Mouse (Mus musculus): Measurements from ENCODE around the gene Trim9. TPM values are rescaled to one million over a fixed set of nuclear protein-coding genes. Genes with fewer than 3 reads are reported as not detected.

Gene Trim9
- polyA plus RNA-seq, 1 experiment from 2014 or later, result 1.1 TPM

DNA sequence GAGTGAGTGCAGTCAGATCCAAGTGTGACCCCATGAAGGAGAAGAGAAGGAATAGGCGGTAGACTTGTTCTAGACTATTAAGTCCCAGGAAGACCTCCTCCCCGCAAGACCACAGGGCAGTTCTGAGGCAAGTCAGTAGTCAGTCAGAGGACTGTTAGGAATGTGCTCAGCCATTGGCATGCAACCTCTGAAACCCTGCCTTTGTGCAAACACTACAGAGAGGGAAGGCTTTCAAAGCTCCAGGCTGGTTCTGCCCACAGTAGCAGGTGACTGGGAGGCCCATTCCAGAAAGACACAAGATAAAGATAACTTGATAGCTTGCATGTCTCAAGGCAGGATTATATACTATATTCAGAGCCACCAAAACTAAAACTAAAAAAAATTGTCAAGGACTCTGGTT lies 116.1 kb downstream of the Trim9 start, which contains the start of gene Pygl:
Gene Pygl (minus strand): TSS at position 195 of the 400 bp plus-strand sequence.
- H3K27me3 ChIP-seq (ENCODE audit: control insufficient read depth, insufficient read depth, low read length), result no peaks in the 10 kb centered on the region
- H3K4me1 ChIP-seq (ENCODE audit: control insufficient read depth, insufficient read depth, low read length), result peaks cover 12% of the 10 kb centered on the region
- H3K4me2 ChIP-seq (ENCODE audit: low read depth, low read length), result no peak within 1 kb of the TSS
- no peaks in the 10 kb centered on the region for H3K9me3 ChIP-seq (replicated peaks; ENCODE audit: control insufficient read depth, low read length)
- H3K36me3 ChIP-seq (ENCODE audit: control insufficient read depth, insufficient read depth, low read length), result no peaks in the 10 kb centered on the region
- no peak for ATAC-seq (ENCODE audit: insufficient read depth, low FRiP score)
- no peak within 1 kb of the TSS for H3K4me3 ChIP-seq (replicated peaks; ENCODE audit: low read length)
- no peak within 1 kb of the TSS for H3K27ac ChIP-seq (ENCODE audit: low read length)
- H3K9ac ChIP-seq (ENCODE audit: low read length), result no peak within 1 kb of the TSS
- WGBS, result 65% methylated on average over 2 of the region's 2 CpGs

GRCm38 (mm10) chr12:70228155-70228554 lies 119.3 kb downstream of the Trim9 start:
- WGBS, result 64% methylated on average over 11 of the region's 11 CpGs

GRCm38 (mm10) chr12:70227121-70227932 lies 120.1 kb downstream of the Trim9 start:
- Histone ChIP-seq H3K27me3 (ENCODE audit: control insufficient read depth, insufficient read depth, low read length) (no peaks in the 10 kb centered on the region), H3K9ac (ENCODE audit: low read length) (peak overlapping the region; percentile 81), H3K4me2 (ENCODE audit: low read depth, low read length) (peak overlapping the region; percentile 96), H3K9me3 (replicated peaks; ENCODE audit: control insufficient read depth, low read length) (no peaks in the 10 kb centered on the region), H3K27ac (ENCODE audit: low read length) (peak overlapping the region; percentile 74), H3K4me1 (ENCODE audit: control insufficient read depth, insufficient read depth, low read length) (peaks cover 20% of the 10 kb centered on the region), H3K36me3 (ENCODE audit: control insufficient read depth, insufficient read depth, low read length) (no peaks in the 10 kb centered on the region), H3K4me3 (replicated peaks; ENCODE audit: low read length) (peak overlapping the region; percentile 69)
- peak; percentile 97 for ATAC-seq (ENCODE audit: insufficient read depth, low FRiP score)
- WGBS, result under 1% methylated on average over 52 of the region's 52 CpGs

More at GRCm38 (mm10) chr12:70228155-70228554, 119.3 kb downstream of the Trim9 start:
- H3K4me2 ChIP-seq (ENCODE audit: low read depth, low read length), result peak overlapping the region; percentile 96
- H3K27me3 ChIP-seq (ENCODE audit: control insufficient read depth, insufficient read depth, low read length), result no peaks in the 10 kb centered on the region
- H3K9me3 ChIP-seq (replicated peaks; ENCODE audit: control insufficient read depth, low read length), result no peaks in the 10 kb centered on the region
- H3K36me3 ChIP-seq (ENCODE audit: control insufficient read depth, insufficient read depth, low read length), result no peaks in the 10 kb centered on the region
- H3K4me1 ChIP-seq (ENCODE audit: control insufficient read depth, insufficient read depth, low read length), result peaks cover 20% of the 10 kb centered on the region
- peak overlapping the region; percentile 69 for H3K27ac ChIP-seq (ENCODE audit: low read length)
- H3K4me3 ChIP-seq (replicated peaks; ENCODE audit: low read length), result peak overlapping the region; percentile 69
- H3K9ac ChIP-seq (ENCODE audit: low read length), result peak overlapping the region; percentile 81; the same call in 1 of the 2 replicates
- ATAC-seq (ENCODE audit: insufficient read depth, low FRiP score), result no peak

GRCm38 (mm10) chr12:70226655-70227054 lies 120.8 kb downstream of the Trim9 start:
- H3K4me1 ChIP-seq (ENCODE audit: control insufficient read depth, insufficient read depth, low read length), result peaks cover 20% of the 10 kb centered on the region
- peak overlapping the region; percentile 81 for H3K9ac ChIP-seq (ENCODE audit: low read length)
- ATAC-seq (ENCODE audit: insufficient read depth, low FRiP score), result no peak
- 0 out of 2 replicates have a peak, but pooled peaks cover 2% of the 10 kb centered on the region for H3K36me3 ChIP-seq (ENCODE audit: control insufficient read depth, insufficient read depth, low read length)
- no peaks in the 10 kb centered on the region for H3K27me3 ChIP-seq (ENCODE audit: control insufficient read depth, insufficient read depth, low read length)
- peak overlapping the region; percentile 96 for H3K4me2 ChIP-seq (ENCODE audit: low read depth, low read length)
- no peaks in the 10 kb centered on the region for H3K9me3 ChIP-seq (replicated peaks; ENCODE audit: control insufficient read depth, low read length)
- WGBS, result 23% methylated on average over 5 of the region's 5 CpGs
- peak overlapping the region; percentile 69 for H3K4me3 ChIP-seq (replicated peaks; ENCODE audit: low read length)
- peak overlapping the region; percentile 74 for H3K27ac ChIP-seq (ENCODE audit: low read length)

- no peaks in the 10 kb centered on the region for H3K27me3 ChIP-seq (ENCODE audit: control insufficient read depth, insufficient read depth, low read length)
- H3K9me3 ChIP-seq (replicated peaks; ENCODE audit: control insufficient read depth, low read length), result no peaks in the 10 kb centered on the region
- no peak overlapping the region for H3K27ac ChIP-seq (ENCODE audit: low read length)
- no peak overlapping the region for H3K4me3 ChIP-seq (replicated peaks; ENCODE audit: low read length)
- WGBS, result 49% methylated on average over 4 of the region's 4 CpGs
- H3K36me3 ChIP-seq (ENCODE audit: control insufficient read depth, insufficient read depth, low read length), result 0 out of 2 replicates have a peak, but pooled peaks cover 3% of the 10 kb centered on the region
- H3K4me2 ChIP-seq (ENCODE audit: low read depth, low read length), result no peak overlapping the region
- H3K9ac ChIP-seq (ENCODE audit: low read length), result no peak overlapping the region
- no peak for ATAC-seq (ENCODE audit: insufficient read depth, low FRiP score)
- H3K4me1 ChIP-seq (ENCODE audit: control insufficient read depth, insufficient read depth, low read length), result peaks cover 20% of the 10 kb centered on the region
Measured at GRCm38 (mm10) chr12:70223331-70223730, 124.1 kb downstream of the Trim9 start.

GRCm38 (mm10) chr12:70221425-70221824 lies 126.0 kb downstream of the Trim9 start:
- Histone ChIP-seq H3K27ac (ENCODE audit: low read length) (no peak overlapping the region), H3K4me2 (ENCODE audit: low read depth, low read length) (no peak overlapping the region), H3K27me3 (ENCODE audit: control insufficient read depth, insufficient read depth, low read length) (no peaks in the 10 kb centered on the region), H3K4me1 (ENCODE audit: control insufficient read depth, insufficient read depth, low read length) (peaks cover 16% of the 10 kb centered on the region), H3K9ac (ENCODE audit: low read length) (no peak overlapping the region), H3K9me3 (replicated peaks; ENCODE audit: control insufficient read depth, low read length) (no peaks in the 10 kb centered on the region), H3K36me3 (ENCODE audit: control insufficient read depth, insufficient read depth, low read length) (0 out of 2 replicates have a peak, but pooled peaks cover 8% of the 10 kb centered on the region), H3K4me3 (replicated peaks; ENCODE audit: low read length) (no peak overlapping the region)
- no peak for ATAC-seq (ENCODE audit: insufficient read depth, low FRiP score)
- 65% methylated on average over 5 of the region's 5 CpGs for WGBS

- Histone ChIP-seq H3K4me1 (ENCODE audit: control insufficient read depth, insufficient read depth, low read length) (peaks cover 4% of the 10 kb centered on the region; the same call in 1 of the 2 replicates), H3K27me3 (ENCODE audit: control insufficient read depth, insufficient read depth, low read length) (no peaks in the 10 kb centered on the region), H3K27ac (ENCODE audit: low read length) (no peak overlapping the region), H3K4me2 (ENCODE audit: low read depth, low read length) (no peak overlapping the region), H3K4me3 (replicated peaks; ENCODE audit: low read length) (no peak overlapping the region), H3K9me3 (replicated peaks; ENCODE audit: control insufficient read depth, low read length) (no peaks in the 10 kb centered on the region), H3K36me3 (ENCODE audit: control insufficient read depth, insufficient read depth, low read length) (0 out of 2 replicates have a peak, but pooled peaks cover 8% of the 10 kb centered on the region), H3K9ac (ENCODE audit: low read length) (no peak overlapping the region)
- 64% methylated on average over 8 of the region's 8 CpGs for WGBS
- ATAC-seq (ENCODE audit: insufficient read depth, low FRiP score), result no peak
Measured at GRCm38 (mm10) chr12:70218795-70219540, 128.4 kb downstream of the Trim9 start.

GRCm38 (mm10) chr12:70216229-70216800 lies 131.1 kb downstream of the Trim9 start:
- Histone ChIP-seq H3K4me2 (ENCODE audit: low read depth, low read length) (no peak overlapping the region), H3K4me3 (replicated peaks; ENCODE audit: low read length) (no peak overlapping the region), H3K9me3 (replicated peaks; ENCODE audit: control insufficient read depth, low read length) (no peaks in the 10 kb centered on the region), H3K27ac (ENCODE audit: low read length) (no peak overlapping the region), H3K9ac (ENCODE audit: low read length) (no peak overlapping the region), H3K27me3 (ENCODE audit: control insufficient read depth, insufficient read depth, low read length) (no peaks in the 10 kb centered on the region), H3K36me3 (ENCODE audit: control insufficient read depth, insufficient read depth, low read length) (0 out of 2 replicates have a peak, but pooled peaks cover 5% of the 10 kb centered on the region), H3K4me1 (ENCODE audit: control insufficient read depth, insufficient read depth, low read length) (no peaks in the 10 kb centered on the region)
- ATAC-seq (ENCODE audit: insufficient read depth, low FRiP score), result no peak
- WGBS, result 55% methylated on average over 16 of the region's 16 CpGs
